Mouse (Mus musculus) testis, adult 2 months (tissue): ENCODE measurements around the gene Tmcc2. TPM values are rescaled to one million over a fixed set of nuclear protein-coding genes. Genes with fewer than 3 reads are reported as not detected.

ENCODE experiments used
- H3K27ac ChIP-seq: fragments of 200-500 bp; 2 replicates; pipeline ENCODE4 v1.5.1; 2012; ENCODE audit warnings: low read depth, low read length; ENCODE audit not compliant: control insufficient read depth, insufficient read depth
- H3K27me3 ChIP-seq: fragments of 200-500 bp; 2 replicates; pipeline ENCODE4 v1.6.1; 2012; ENCODE audit warnings: mild to moderate bottlenecking, low read length, moderate library complexity; ENCODE audit not compliant: control insufficient read depth, insufficient read depth
- H3K36me3 ChIP-seq: fragments of 200-500 bp; 2 replicates; pipeline ENCODE4 v1.6.1; 2012; ENCODE audit warnings: mild to moderate bottlenecking, low read length; ENCODE audit not compliant: control insufficient read depth, insufficient read depth
- H3K4me1 ChIP-seq: fragments of 200-500 bp; 2 replicates; pipeline ENCODE4 v1.6.1; 2012; ENCODE audit warnings: low read length; ENCODE audit not compliant: control insufficient read depth, insufficient read depth
- H3K4me3 ChIP-seq: fragments of 200-500 bp; 2 replicates; pipeline ENCODE4 v1.5.1; 2012; ENCODE audit warnings: low read depth, mild to moderate bottlenecking, low read length, moderate library complexity, mixed read lengths; ENCODE audit not compliant: control insufficient read depth
- CTCF ChIP-seq: fragments of 200-500 bp; IDR thresholded peaks from 2 replicates; pipeline ENCODE4 v1.5.1; 2012; ENCODE audit warnings: low read depth, mild to moderate bottlenecking, inconsistent platforms, low read length, moderate library complexity; ENCODE audit not compliant: control insufficient read depth, insufficient read depth, insufficient replicate concordance
- POLR2A ChIP-seq: fragments of 200-500 bp; IDR thresholded peaks from 2 replicates; pipeline ENCODE4 v1.6.1; 2012; ENCODE audit warnings: low read depth, mild to moderate bottlenecking, inconsistent platforms, low read length, moderate library complexity; ENCODE audit not compliant: control insufficient read depth
- polyA plus RNA-seq: library from polyadenylated mRNA; depleted of rRNA; stranded (reverse); fragments of >200 nt; gene quantifications from 2 replicates; pipeline ENCODE4 v1.2.3, GENCODE M21; 2012

Gene Tmcc2
- polyA plus RNA-seq, 1 experiment: 1.8 TPM

DNA sequence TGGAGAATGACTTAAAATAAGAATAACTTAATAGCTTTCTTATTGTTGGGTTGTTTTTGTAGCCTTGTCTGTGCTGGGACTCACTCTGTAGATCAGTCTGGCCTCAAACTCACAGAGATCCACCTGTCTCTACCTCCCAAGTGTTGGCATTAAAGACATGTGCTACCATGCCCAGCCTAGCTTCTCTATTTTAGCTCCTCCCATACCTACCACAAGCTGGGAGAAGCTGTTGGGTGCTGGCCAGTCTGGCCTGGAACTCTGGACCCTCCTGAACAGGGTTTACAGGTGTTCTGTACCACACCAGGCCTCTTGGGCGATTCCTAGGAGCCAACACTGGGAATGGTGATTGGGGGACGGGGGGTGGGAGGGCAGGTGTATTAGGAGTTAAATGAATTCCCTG is 47.9 kb downstream of the Tmcc2 start:
- H3K4me3 ChIP-seq: no peak overlapping the region
- H3K27ac ChIP-seq: no peak overlapping the region
- TF ChIP-seq CTCF: no peak
- no peak for TF ChIP-seq POLR2A
- H3K4me1 ChIP-seq: no peaks in the 10 kb centered on the region
- no peaks in the 10 kb centered on the region for H3K27me3 ChIP-seq
- H3K36me3 ChIP-seq: no peaks in the 10 kb centered on the region

- Histone ChIP-seq H3K36me3 (no peaks in the 10 kb centered on the region), H3K27me3 (no peaks in the 10 kb centered on the region), H3K27ac (no peak overlapping the region), H3K4me3 (no peak overlapping the region), H3K4me1 (no peaks in the 10 kb centered on the region)
- TF ChIP-seq CTCF (no peak), POLR2A (no peak)
Measured at GRCm38 (mm10) chr1:132342518-132342917, 48.6 kb downstream of the Tmcc2 start.

GRCm38 (mm10) chr1:132341731-132342501 is 49.2 kb downstream of the Tmcc2 start:
- Histone ChIP-seq H3K27me3 (no peaks in the 10 kb centered on the region), H3K4me1 (no peaks in the 10 kb centered on the region), H3K4me3 (no peak overlapping the region), H3K36me3 (no peaks in the 10 kb centered on the region), H3K27ac (no peak overlapping the region)
- TF ChIP-seq POLR2A (no peak), CTCF (no peak)

DNA sequence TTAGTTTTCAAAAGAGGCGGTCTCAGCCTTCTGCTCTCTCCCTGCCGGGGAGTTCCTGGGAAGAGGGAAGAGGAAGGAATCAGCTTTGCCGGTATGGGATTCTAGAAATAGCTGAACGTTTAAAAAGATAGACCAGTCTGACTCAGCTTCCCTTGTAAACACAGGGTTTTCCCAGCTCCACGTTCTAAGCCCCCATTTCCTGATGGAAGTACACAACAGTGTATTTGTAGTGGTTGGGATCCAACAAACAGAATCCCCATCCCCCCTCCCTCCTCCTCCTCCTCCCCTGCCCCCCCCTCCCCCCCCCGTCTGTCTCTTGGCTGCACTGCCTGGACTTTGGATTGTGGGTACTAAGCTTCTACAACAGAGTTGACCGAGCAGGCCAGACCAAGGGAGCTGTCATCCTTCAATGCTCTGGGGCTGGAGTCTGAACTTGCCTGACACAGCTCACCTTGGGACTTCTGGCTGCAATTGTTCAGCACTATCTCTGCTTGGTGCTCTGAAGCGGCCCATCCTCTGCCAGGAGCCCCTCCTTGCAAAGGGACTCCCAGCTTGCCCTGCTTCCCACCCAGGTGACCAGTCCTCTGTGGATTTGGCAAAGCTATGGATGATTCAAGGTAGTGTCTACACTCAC is 52.9 kb downstream of the Tmcc2 start:
- peaks cover 8% of the 10 kb centered on the region for H3K4me1 ChIP-seq
- no peak overlapping the region for H3K27ac ChIP-seq
- no peaks in the 10 kb centered on the region for H3K27me3 ChIP-seq
- no peaks in the 10 kb centered on the region for H3K36me3 ChIP-seq
- TF ChIP-seq POLR2A (no peak), CTCF (no peak)
- H3K4me3 ChIP-seq: no peak overlapping the region

GRCm38 (mm10) chr1:132336921-132337320 is 54.2 kb downstream of the Tmcc2 start:
- Histone ChIP-seq H3K4me3 (no peak overlapping the region), H3K27ac (peak overlapping the region; percentile 5; the same call in 1 of the 2 replicates), H3K4me1 (peaks cover 8% of the 10 kb centered on the region), H3K27me3 (no peaks in the 10 kb centered on the region), H3K36me3 (no peaks in the 10 kb centered on the region)
- no peak for TF ChIP-seq CTCF
- TF ChIP-seq POLR2A: no peak

- peak overlapping the region; percentile 63; the same call in 1 of the 2 replicates for H3K27ac ChIP-seq
- no peaks in the 10 kb centered on the region for H3K36me3 ChIP-seq
- no peaks in the 10 kb centered on the region for H3K27me3 ChIP-seq
- H3K4me3 ChIP-seq: no peak overlapping the region
- H3K4me1 ChIP-seq: peaks cover 8% of the 10 kb centered on the region
- TF ChIP-seq CTCF (no peak), POLR2A (no peak)
Measured at GRCm38 (mm10) chr1:132335378-132335965, 55.6 kb downstream of the Tmcc2 start.

GRCm38 (mm10) chr1:132334178-132334801 is 56.8 kb downstream of the Tmcc2 start:
- Histone ChIP-seq H3K4me1 (peaks cover 8% of the 10 kb centered on the region), H3K27ac (peak overlapping the region; percentile 49), H3K27me3 (no peaks in the 10 kb centered on the region), H3K4me3 (no peak overlapping the region), H3K36me3 (no peaks in the 10 kb centered on the region)
- TF ChIP-seq CTCF (no peak), POLR2A (no peak)
